Mouse (Mus musculus) myocyte (in vitro differentiated cells): ENCODE measurements around the gene Fbxo42. TPM values are rescaled to one million over a fixed set of nuclear protein-coding genes. Genes with fewer than 3 reads are reported as not detected.

Source experiments
- H3K27me3 ChIP-seq: one replicate; pipeline ENCODE4 v1.6.1; 2011; ENCODE audit not compliant: control insufficient read depth, insufficient read depth, insufficient read length
- H3K36me3 ChIP-seq: one replicate; pipeline ENCODE4 v1.6.1; 2011; ENCODE audit not compliant: control insufficient read depth, insufficient read depth
- H3K4me2 ChIP-seq: one replicate; pipeline ENCODE4 v1.6.1; 2011; ENCODE audit warnings: low read depth, control low read depth
- H3K4me3 ChIP-seq: one replicate; pipeline ENCODE4 v1.5.1; 2011; ENCODE audit warnings: mild to moderate bottlenecking, control low read depth, moderate library complexity
- H3K79me2 ChIP-seq: one replicate; pipeline ENCODE4 v1.6.1; 2011; ENCODE audit not compliant: control insufficient read depth, insufficient read depth
- H3ac ChIP-seq: one replicate; pipeline ENCODE4 v1.6.1; 2011; ENCODE audit not compliant: control insufficient read depth, insufficient read length
- CEBPB ChIP-seq: IDR thresholded peaks from 2 replicates; pipeline ENCODE4 v1.6.1; 2011; ENCODE audit warnings: mild to moderate bottlenecking, moderate library complexity; ENCODE audit not compliant: poor library complexity, insufficient read depth, severe bottlenecking
- E2F4 ChIP-seq: IDR thresholded peaks from one replicate; pipeline ENCODE4 v1.6.1; 2011; ENCODE audit warnings: mild to moderate bottlenecking, control low read depth, moderate library complexity; ENCODE audit not compliant: insufficient read depth
- MAX ChIP-seq: IDR thresholded peaks from one replicate; pipeline ENCODE4 v1.6.1; 2011; ENCODE audit warnings: low read depth, mild to moderate bottlenecking, control low read depth
- MYOD1 ChIP-seq, 3 experiments: IDR thresholded peaks; one replicate each; pipeline ENCODE4 v1.6.1; 2011; ENCODE audit warnings: control low read depth in 2 of 3, low read depth in 2 of 3, mild to moderate bottlenecking in 2 of 3, moderate library complexity in 1 of 3; ENCODE audit not compliant: insufficient read length in 2 of 3, control insufficient read depth in 1 of 3
- MYOG ChIP-seq, 3 experiments: IDR thresholded peaks; one replicate each; pipeline ENCODE4 v1.6.1; 2011; ENCODE audit warnings: control low read depth in 2 of 3, low read depth in 2 of 3, mild to moderate bottlenecking in 2 of 3; ENCODE audit not compliant: insufficient read length in 2 of 3, control insufficient read depth in 1 of 3, insufficient read depth in 1 of 3
- POLR2A ChIP-seq: IDR thresholded peaks from one replicate; pipeline ENCODE4 v1.6.1; 2011; ENCODE audit warnings: low read depth, mild to moderate bottlenecking, control low read depth, moderate library complexity; ENCODE audit not compliant: insufficient read length
- POLR2AphosphoS2 ChIP-seq: IDR thresholded peaks from one replicate; pipeline ENCODE4 v1.6.1; 2011; ENCODE audit warnings: low read depth, control low read depth; ENCODE audit not compliant: insufficient read length
- REST ChIP-seq: IDR thresholded peaks from one replicate; pipeline ENCODE4 v1.6.1; 2011; ENCODE audit warnings: mild to moderate bottlenecking, control low read depth, moderate library complexity; ENCODE audit not compliant: insufficient read depth, insufficient read length
- SRF ChIP-seq: IDR thresholded peaks from one replicate; pipeline ENCODE4 v1.6.1; 2011; ENCODE audit warnings: low read depth; ENCODE audit not compliant: control insufficient read depth, insufficient read length
- TCF12 ChIP-seq: IDR thresholded peaks from one replicate; pipeline ENCODE4 v1.6.1; 2011; ENCODE audit warnings: mild to moderate bottlenecking, control low read depth; ENCODE audit not compliant: poor library complexity, insufficient read depth, severe bottlenecking
- TCF3 ChIP-seq: IDR thresholded peaks from one replicate; pipeline ENCODE4 v1.6.1; 2011; ENCODE audit warnings: low read depth, control low read depth; ENCODE audit not compliant: insufficient read length
- USF1 ChIP-seq: IDR thresholded peaks from one replicate; pipeline ENCODE4 v1.6.1; 2011; ENCODE audit warnings: low read depth, mild to moderate bottlenecking, control low read depth, moderate library complexity
- polyA plus RNA-seq: library from polyadenylated mRNA; unstranded; fragments of >200 nt; fragmentation: generic; extraction: Trizol; gene quantifications from one replicate; pipeline ENCODE4 v1.2.1, GENCODE M21; 2012; ENCODE audit warnings: missing spikeins

The Fbxo42 gene
- polyA plus RNA-seq, 1 experiment, result 13.2 TPM

- Histone ChIP-seq H3K36me3 (no peaks in the 10 kb centered on the region), H3ac (no peak overlapping the region), H3K27me3 (no peaks in the 10 kb centered on the region), H3K4me2 (peak overlapping the region; percentile 95), H3K79me2 (peaks cover 35% of the 10 kb centered on the region), H3K4me3 (peak overlapping the region; percentile 73)
- TF ChIP-seq CEBPB, result no peak
- TF ChIP-seq MYOG (IDR thresholded peaks at IDR 0.05; ENCODE audit: control insufficient read depth in 1 of 3, insufficient read depth in 1 of 3, insufficient read length in 2 of 3, low read depth in 2 of 3), result no peak
- no peak for TF ChIP-seq REST
- TF ChIP-seq MYOD1 (IDR thresholded peaks at IDR 0.05; ENCODE audit: control insufficient read depth in 1 of 3, insufficient read length in 2 of 3, low read depth in 2 of 3), result no peak
- TF ChIP-seq POLR2A, result no peak
- TF ChIP-seq TCF3, result no peak
- no peak for TF ChIP-seq USF1
- no peak for TF ChIP-seq MAX
- TF ChIP-seq E2F4, result no peak
- TF ChIP-seq POLR2AphosphoS2, result no peak
- no peak for TF ChIP-seq TCF12
- no peak for TF ChIP-seq SRF
Measured at GRCm38 (mm10) chr4:141146491-141147033, 1.2 kb upstream of the Fbxo42 start.

GRCm38 (mm10) chr4:141148009-141148801 is 492 bp downstream of the Fbxo42 start:
- H3K79me2 ChIP-seq, result peaks cover 51% of the 10 kb centered on the region
- no peaks in the 10 kb centered on the region for H3K36me3 ChIP-seq
- peak overlapping the region; percentile 81 for H3K4me2 ChIP-seq
- no peaks in the 10 kb centered on the region for H3K27me3 ChIP-seq
- peak overlapping the region; percentile 73 for H3K4me3 ChIP-seq
- no peak for TF ChIP-seq POLR2A
- H3ac ChIP-seq, result peak overlapping the region; percentile 38

GRCm38 (mm10) chr4:141149116-141149515 is 1.4 kb downstream of the Fbxo42 start:
- Histone ChIP-seq H3K79me2 (peaks cover 60% of the 10 kb centered on the region), H3K4me2 (peak overlapping the region; percentile 81), H3K27me3 (no peaks in the 10 kb centered on the region), H3K4me3 (peak overlapping the region; percentile 73), H3ac (peak overlapping the region; percentile 38), H3K36me3 (no peaks in the 10 kb centered on the region)
- no peak for TF ChIP-seq POLR2AphosphoS2
- TF ChIP-seq TCF12, result no peak
- no peak for TF ChIP-seq TCF3
- no peak for TF ChIP-seq MYOD1 (IDR thresholded peaks at IDR 0.05; ENCODE audit: control insufficient read depth in 1 of 3, insufficient read length in 2 of 3, low read depth in 2 of 3)
- TF ChIP-seq MAX, result no peak
- TF ChIP-seq SRF, result no peak
- TF ChIP-seq MYOG (IDR thresholded peaks at IDR 0.05; ENCODE audit: control insufficient read depth in 1 of 3, insufficient read depth in 1 of 3, insufficient read length in 2 of 3, low read depth in 2 of 3), result no peak
- TF ChIP-seq REST, result no peak
- TF ChIP-seq USF1, result no peak
- TF ChIP-seq E2F4, result no peak
- no peak for TF ChIP-seq CEBPB
- TF ChIP-seq POLR2A, result no peak

- H3K27me3 ChIP-seq, result no peaks in the 10 kb centered on the region
- H3K79me2 ChIP-seq, result peaks cover 99% of the 10 kb centered on the region
- H3K4me3 ChIP-seq, result no peak overlapping the region
- no peak for TF ChIP-seq MYOD1 (IDR thresholded peaks at IDR 0.05; ENCODE audit: control insufficient read depth in 1 of 3, insufficient read length in 2 of 3, low read depth in 2 of 3)
- TF ChIP-seq MYOG (IDR thresholded peaks at IDR 0.05; ENCODE audit: control insufficient read depth in 1 of 3, insufficient read depth in 1 of 3, insufficient read length in 2 of 3, low read depth in 2 of 3), result no peak
- TF ChIP-seq E2F4, result no peak
- no peak for TF ChIP-seq TCF3
- TF ChIP-seq TCF12, result no peak
- TF ChIP-seq POLR2AphosphoS2, result no peak
- TF ChIP-seq MAX, result no peak
- no peak for TF ChIP-seq REST
- TF ChIP-seq CEBPB, result no peak
- no peak for TF ChIP-seq USF1
- no peak for TF ChIP-seq SRF
- no peak for TF ChIP-seq POLR2A
- H3K36me3 ChIP-seq, result no peaks in the 10 kb centered on the region
- H3ac ChIP-seq, result no peak overlapping the region
- no peak overlapping the region for H3K4me2 ChIP-seq
Measured at GRCm38 (mm10) chr4:141157485-141157884, 9.8 kb downstream of the Fbxo42 start.

GRCm38 (mm10) chr4:141158609-141159008 is 10.9 kb downstream of the Fbxo42 start:
- TF ChIP-seq MYOG (IDR thresholded peaks at IDR 0.05; ENCODE audit: control insufficient read depth in 1 of 3, insufficient read depth in 1 of 3, insufficient read length in 2 of 3, low read depth in 2 of 3) (no peak), USF1 (no peak), POLR2A (no peak), SRF (no peak), MAX (no peak), POLR2AphosphoS2 (no peak)
- peaks cover 97% of the 10 kb centered on the region for H3K79me2 ChIP-seq
- no peak overlapping the region for H3K4me2 ChIP-seq
- H3K36me3 ChIP-seq, result no peaks in the 10 kb centered on the region
- H3ac ChIP-seq, result no peak overlapping the region
- H3K4me3 ChIP-seq, result no peak overlapping the region
- no peaks in the 10 kb centered on the region for H3K27me3 ChIP-seq
